Mouse (Mus musculus) liver, embryonic 11.5 days (tissue): ENCODE measurements at regions not wholly inside any gene's neighbourhood (a gene's known extent, or its start where the extent isn't known, plus 50 kb on each side); places are given as distances from the start of the nearest gene placed in this dataset.

ENCODE experiments used
- ATAC-seq: fragments of 200-750 bp; cut with Nextera tagmentation; replicated peaks from 2 replicates; pipeline ENCODE4 v1.8.0; 2017; ENCODE audit warnings: moderate number of reproducible peaks, mild to moderate bottlenecking, moderate TSS enrichment, moderate library complexity; ENCODE audit not compliant: low FRiP score
- DNase-seq: peaks from one replicate; pipeline ENCODE4 v3.0.0-alpha.2; 2017; ENCODE audit warnings: low spot score
- H3K27ac ChIP-seq: fragments of 300-500 bp; sonication (generic); 2 replicates; pipeline ENCODE4 v1.5.1; 2014; ENCODE audit warnings: mild to moderate bottlenecking, low read depth, low read length, control low read depth
- H3K27me3 ChIP-seq: fragments of 300-500 bp; sonication (generic); replicated peaks from 2 replicates; pipeline ENCODE4 v1.6.1; 2014; ENCODE audit warnings: low read length, mixed read lengths; ENCODE audit not compliant: control insufficient read depth, insufficient read depth
- H3K36me3 ChIP-seq: fragments of 300-500 bp; sonication (generic); 2 replicates; pipeline ENCODE4 v1.6.1; 2014; ENCODE audit warnings: mild to moderate bottlenecking, low read length, moderate library complexity, mixed read lengths; ENCODE audit not compliant: control insufficient read depth, insufficient read depth
- H3K4me1 ChIP-seq: fragments of 300-500 bp; sonication (generic); replicated peaks from 2 replicates; pipeline ENCODE4 v1.6.1; 2014; ENCODE audit warnings: low read length, mixed read lengths; ENCODE audit not compliant: control insufficient read depth, insufficient read depth
- H3K4me2 ChIP-seq: fragments of 300-500 bp; sonication (generic); 2 replicates; pipeline ENCODE4 v1.6.1; 2014; ENCODE audit warnings: mild to moderate bottlenecking, control low read depth, moderate library complexity
- H3K4me3 ChIP-seq: fragments of 300-500 bp; sonication (generic); 2 replicates; pipeline ENCODE4 v1.5.1; 2014; ENCODE audit warnings: low read depth, low read length, control low read depth
- H3K9ac ChIP-seq: fragments of 300-500 bp; sonication (generic); 2 replicates; pipeline ENCODE4 v1.6.1; 2014; ENCODE audit warnings: low read depth, low read length, control low read depth
- H3K9me3 ChIP-seq: fragments of 300-500 bp; sonication (generic); 2 replicates; pipeline ENCODE4 v1.6.1; 2016; ENCODE audit warnings: low read length, inconsistent platforms, mixed read lengths; ENCODE audit not compliant: control insufficient read depth
- WGBS: fragments of 180-500 bp; shearing (Covaris S2); extraction: QIAGEN DNeasy Blood & Tissue Kit; methylation state at CpG from one replicate; pipeline ENCODE4 v1.1.7; 2014; 5-methylcytosine and 5-hydroxymethylcytosine counted together

DNA sequence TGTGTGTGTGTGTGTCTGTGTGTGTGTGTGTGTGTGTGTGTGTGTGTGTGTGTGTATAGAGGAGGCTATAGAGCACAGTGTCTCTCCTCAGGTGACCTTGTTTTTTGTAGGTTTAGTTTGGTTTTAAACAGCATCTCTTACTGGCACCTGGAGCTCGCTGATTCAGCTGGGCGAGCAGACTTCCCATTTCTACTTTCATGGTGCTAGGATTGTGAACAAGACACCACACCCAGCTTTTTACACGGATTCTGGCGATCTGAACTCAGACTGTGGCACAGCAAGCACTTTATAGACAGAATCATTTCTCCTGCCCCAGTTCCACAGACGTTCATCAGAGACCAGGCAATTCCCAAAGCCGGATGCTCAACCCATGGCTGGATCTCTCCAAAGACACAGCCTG is 177.0 kb downstream of the Irs2 start:
- no peaks in the 10 kb centered on the region for H3K27me3 ChIP-seq
- ATAC-seq (no peak), DNase-seq (no peak)
- H3K4me2 ChIP-seq, result no peak overlapping the region
- no peak overlapping the region for H3K4me3 ChIP-seq
- no peaks in the 10 kb centered on the region for H3K36me3 ChIP-seq
- no peak overlapping the region for H3K27ac ChIP-seq
- 77% methylated on average over 6 of the region's 6 CpGs for WGBS
- no peak overlapping the region for H3K9ac ChIP-seq
- H3K9me3 ChIP-seq, result no peaks in the 10 kb centered on the region
- H3K4me1 ChIP-seq, result no peaks in the 10 kb centered on the region; the same call in 1 of the 2 replicates

DNA sequence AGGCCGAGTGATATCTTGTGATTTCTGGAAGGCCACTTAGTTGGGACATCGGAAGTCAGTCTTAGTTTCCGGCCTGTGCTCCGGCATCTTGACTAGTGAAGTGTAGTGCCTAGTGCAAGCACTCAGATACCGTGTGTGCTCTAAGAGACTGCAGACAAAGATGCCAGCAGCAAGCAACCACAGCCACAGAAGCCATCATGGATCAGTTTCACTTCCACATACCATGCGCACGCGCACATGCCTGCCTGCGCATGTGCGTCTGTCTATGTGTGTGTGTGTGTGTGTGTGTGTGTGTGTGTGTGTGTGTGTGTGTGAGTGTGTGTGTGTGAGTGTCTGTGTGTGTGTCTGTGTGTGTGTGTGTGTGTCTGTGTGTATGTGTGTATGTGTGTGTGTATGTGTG is 177.4 kb downstream of the Irs2 start:
- Histone ChIP-seq H3K27ac (no peak overlapping the region), H3K9ac (no peak overlapping the region), H3K4me1 (no peaks in the 10 kb centered on the region; the same call in 1 of the 2 replicates), H3K4me3 (no peak overlapping the region), H3K36me3 (no peaks in the 10 kb centered on the region), H3K4me2 (no peak overlapping the region), H3K9me3 (no peaks in the 10 kb centered on the region), H3K27me3 (no peaks in the 10 kb centered on the region)
- no peak for DNase-seq
- WGBS, result 95% methylated on average over 10 of the region's 10 CpGs
- no peak for ATAC-seq

DNA sequence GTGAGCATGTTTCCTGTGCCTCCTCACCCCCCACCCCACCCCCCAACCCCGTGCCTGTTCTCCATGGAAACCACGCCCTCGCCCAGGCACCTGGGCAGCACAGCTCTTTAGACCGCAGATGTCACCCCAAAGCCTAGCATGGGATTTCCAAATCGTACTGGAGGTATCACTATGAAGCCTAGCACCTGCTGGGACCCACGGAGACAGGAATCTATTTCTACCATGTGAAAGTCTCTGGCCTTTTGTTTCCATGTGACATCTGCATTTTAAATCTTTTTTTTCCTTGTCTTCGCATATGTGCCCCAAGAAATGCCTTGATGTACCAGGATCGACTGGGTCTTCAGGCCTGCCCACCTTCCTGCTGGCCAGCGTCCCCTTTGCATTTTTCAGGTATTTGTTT is 179.7 kb downstream of the Irs2 start:
- 25% methylated on average over 9 of the region's 9 CpGs for WGBS

DNA sequence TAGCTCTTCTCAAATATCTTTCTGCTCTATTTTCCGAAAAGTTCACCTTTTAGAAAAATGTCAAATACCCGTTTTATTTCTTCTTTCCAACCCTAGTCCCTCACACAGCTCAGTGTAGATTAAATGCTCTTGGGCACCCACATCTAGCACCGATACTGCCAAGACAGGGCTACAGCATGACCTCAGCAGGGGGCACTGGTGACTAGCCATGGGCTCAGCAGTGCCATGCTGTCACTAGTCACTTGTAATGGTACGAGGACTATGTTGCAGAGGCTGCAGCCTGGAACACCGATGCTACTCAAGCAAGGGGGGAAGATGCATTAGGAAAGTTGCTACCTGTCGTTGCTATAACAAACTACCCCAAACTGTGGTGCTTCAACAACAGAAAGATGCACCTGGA is 180.7 kb downstream of the Irs2 start:
- DNase-seq (no peak), ATAC-seq (no peak)
- Histone ChIP-seq H3K27me3 (no peaks in the 10 kb centered on the region), H3K4me3 (no peak overlapping the region), H3K27ac (no peak overlapping the region), H3K36me3 (no peaks in the 10 kb centered on the region), H3K9me3 (no peaks in the 10 kb centered on the region), H3K9ac (no peak overlapping the region), H3K4me2 (no peak overlapping the region), H3K4me1 (no peaks in the 10 kb centered on the region)
- 74% methylated on average over 6 of the region's 6 CpGs for WGBS

More for the DNA sequence above, 179.7 kb downstream of the Irs2 start:
- no peak overlapping the region for H3K9ac ChIP-seq
- DNase-seq, result no peak
- H3K4me2 ChIP-seq, result no peak overlapping the region
- H3K36me3 ChIP-seq, result no peaks in the 10 kb centered on the region
- no peak overlapping the region for H3K4me3 ChIP-seq
- no peaks in the 10 kb centered on the region for H3K27me3 ChIP-seq
- no peak overlapping the region for H3K27ac ChIP-seq
- H3K9me3 ChIP-seq, result no peaks in the 10 kb centered on the region
- ATAC-seq, result no peak
- no peaks in the 10 kb centered on the region for H3K4me1 ChIP-seq

DNA sequence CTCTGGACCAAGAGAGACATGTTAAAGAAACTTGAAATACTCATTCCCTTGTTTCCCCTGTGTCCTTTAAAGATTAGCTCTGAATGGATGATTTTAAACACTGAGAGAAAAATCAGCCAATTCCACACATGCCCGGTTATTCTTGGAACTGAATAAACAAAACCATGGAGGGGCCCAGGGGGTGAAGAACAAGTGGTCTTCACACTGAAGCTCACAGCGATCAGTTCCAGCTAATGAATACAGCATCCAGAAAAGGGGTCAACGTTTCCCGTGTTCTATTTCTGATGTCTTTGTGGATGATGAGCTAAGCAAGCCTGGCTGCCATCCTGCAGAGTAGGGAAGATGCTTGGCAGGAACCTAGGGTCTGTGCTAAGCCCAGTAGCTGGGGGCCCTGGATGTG is 182.3 kb downstream of the Irs2 start:
- Histone ChIP-seq H3K4me2 (no peak overlapping the region), H3K9me3 (no peaks in the 10 kb centered on the region), H3K9ac (no peak overlapping the region), H3K4me1 (no peaks in the 10 kb centered on the region), H3K36me3 (no peaks in the 10 kb centered on the region), H3K27ac (no peak overlapping the region), H3K27me3 (no peaks in the 10 kb centered on the region), H3K4me3 (no peak overlapping the region)
- 75% methylated on average over 4 of the region's 4 CpGs for WGBS
- no peak for ATAC-seq
- no peak for DNase-seq

DNA sequence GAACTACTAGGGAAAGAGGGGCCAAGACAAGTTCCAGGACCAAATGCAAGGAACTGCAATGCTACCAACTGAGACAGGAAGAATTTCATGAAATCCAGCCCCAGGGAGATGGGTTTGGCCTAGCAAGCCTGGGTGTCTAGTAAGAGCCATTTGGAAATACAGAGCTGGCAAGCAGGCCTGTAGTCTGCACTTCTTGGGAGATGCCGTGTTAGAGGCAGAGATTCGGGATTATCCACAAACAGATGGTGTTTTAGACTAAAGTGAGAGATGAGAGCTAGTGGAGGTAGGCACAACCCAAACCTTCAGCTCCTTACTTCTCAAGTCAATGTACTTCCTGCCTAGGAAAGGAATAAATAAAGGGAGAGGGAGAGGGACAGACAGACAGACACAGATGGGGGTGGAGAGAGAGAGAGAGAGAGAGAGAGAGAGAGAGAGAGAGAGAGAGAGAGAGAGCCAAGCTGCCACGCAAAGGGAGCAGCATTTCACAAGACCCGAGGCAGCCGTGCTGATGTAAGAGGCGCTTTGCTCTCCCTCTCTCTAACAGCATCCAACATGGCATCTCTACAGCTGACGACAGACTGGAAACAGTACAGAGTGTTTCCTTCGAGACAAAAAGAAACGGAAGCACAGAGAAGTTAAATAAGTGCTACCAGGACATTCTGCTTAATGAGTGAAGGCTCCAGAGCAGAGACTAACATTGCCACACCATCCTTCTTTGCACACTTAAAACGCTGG is 182.9 kb downstream of the Irs2 start:
- Histone ChIP-seq H3K4me1 (no peaks in the 10 kb centered on the region), H3K27me3 (no peaks in the 10 kb centered on the region), H3K36me3 (no peaks in the 10 kb centered on the region), H3K9ac (no peak overlapping the region), H3K4me3 (no peak overlapping the region), H3K27ac (no peak overlapping the region), H3K4me2 (no peak overlapping the region), H3K9me3 (no peaks in the 10 kb centered on the region)
- no peak for DNase-seq
- 73% methylated on average over 10 of the region's 10 CpGs for WGBS
- no peak for ATAC-seq

DNA sequence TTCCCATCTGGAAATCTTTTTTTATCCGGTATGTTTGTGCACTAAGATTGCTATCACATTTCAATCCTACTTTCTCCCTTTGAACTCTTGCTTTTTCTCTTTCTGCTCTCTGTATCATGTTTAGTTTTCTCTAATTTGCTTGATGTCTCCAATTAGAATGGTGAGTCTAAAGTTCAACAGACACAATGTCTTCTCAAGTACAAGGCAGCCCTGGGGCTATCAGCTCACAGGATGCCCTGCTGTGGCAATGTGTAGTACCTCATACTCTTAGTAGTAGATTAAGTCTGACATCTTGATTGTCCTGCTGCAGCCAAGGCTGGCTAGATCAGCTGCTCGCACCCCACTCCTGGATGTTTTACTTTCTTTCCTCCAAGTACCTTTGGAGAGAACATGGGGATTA is 186.4 kb downstream of the Irs2 start:
- WGBS, result 75% methylated on average over 2 of the region's 2 CpGs
- H3K4me2 ChIP-seq, result no peak overlapping the region
- ATAC-seq, result no peak
- H3K9ac ChIP-seq, result no peak overlapping the region
- no peak overlapping the region for H3K4me3 ChIP-seq
- DNase-seq, result no peak
- no peaks in the 10 kb centered on the region for H3K27me3 ChIP-seq
- H3K36me3 ChIP-seq, result no peaks in the 10 kb centered on the region
- H3K9me3 ChIP-seq, result no peaks in the 10 kb centered on the region
- no peaks in the 10 kb centered on the region for H3K4me1 ChIP-seq
- H3K27ac ChIP-seq, result no peak overlapping the region

DNA sequence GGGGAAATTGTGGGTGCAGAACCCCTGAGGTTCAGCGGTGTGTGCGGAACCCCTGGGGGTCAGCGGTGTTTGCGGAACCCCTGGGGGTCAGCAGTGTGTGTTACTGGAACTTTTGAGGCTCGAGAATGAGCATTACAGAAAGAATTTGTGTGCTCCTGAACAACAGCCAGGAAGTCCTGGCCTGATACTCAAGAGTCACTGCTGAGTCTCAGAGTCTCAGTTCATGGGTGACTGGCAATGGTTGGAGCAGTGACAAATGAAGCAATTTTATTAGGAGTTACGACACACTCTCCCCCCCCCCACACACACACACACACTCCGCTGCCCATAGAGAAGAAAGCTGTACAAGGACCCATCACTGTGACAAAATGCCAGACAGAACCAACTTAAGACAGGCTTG is 193.8 kb downstream of the Irs2 start:
- Histone ChIP-seq H3K27ac (no peak overlapping the region), H3K27me3 (no peaks in the 10 kb centered on the region; the same call in 1 of the 2 replicates), H3K4me3 (no peak overlapping the region), H3K9ac (no peak overlapping the region), H3K4me1 (no peaks in the 10 kb centered on the region), H3K4me2 (no peak overlapping the region), H3K36me3 (no peaks in the 10 kb centered on the region), H3K9me3 (no peaks in the 10 kb centered on the region)
- WGBS, result 78% methylated on average over 7 of the region's 7 CpGs
- ATAC-seq (no peak), DNase-seq (no peak)

DNA sequence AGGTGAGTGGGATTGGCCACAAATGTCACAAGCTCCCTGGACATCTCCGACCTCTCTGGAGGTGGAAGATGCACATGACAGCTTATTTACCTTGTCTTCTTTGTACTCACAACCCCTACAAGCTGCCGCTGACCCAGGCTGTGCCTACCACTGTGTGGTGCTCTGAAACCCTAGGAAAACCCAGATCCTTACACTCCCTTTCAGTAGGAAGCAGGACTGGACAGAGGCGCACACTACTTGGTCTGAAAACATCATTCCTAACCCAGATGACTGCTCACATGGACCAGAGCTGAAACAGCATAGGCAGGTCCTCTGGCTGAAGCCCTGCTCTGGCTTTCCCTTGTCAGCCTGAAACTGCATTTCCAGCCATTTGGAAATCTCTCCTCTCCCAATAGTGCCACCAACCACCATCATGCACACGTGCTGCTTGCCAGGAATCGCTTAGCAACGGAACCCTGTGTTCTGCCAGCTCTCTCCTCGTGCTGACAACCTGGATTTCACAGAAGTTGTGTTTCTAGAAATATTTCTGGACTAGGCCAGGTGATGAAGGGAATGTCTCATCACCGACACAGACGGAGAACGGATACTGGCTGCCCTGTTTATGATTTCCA is 196.1 kb downstream of the Irs2 start:
- Histone ChIP-seq H3K27me3 (no peaks in the 10 kb centered on the region; the same call in 1 of the 2 replicates), H3K9ac (no peak overlapping the region), H3K4me3 (no peak overlapping the region), H3K4me1 (no peaks in the 10 kb centered on the region), H3K9me3 (no peaks in the 10 kb centered on the region), H3K27ac (no peak overlapping the region), H3K36me3 (no peaks in the 10 kb centered on the region), H3K4me2 (no peak overlapping the region)
- DNase-seq (no peak), ATAC-seq (no peak)
- 77% methylated on average over 10 of the region's 10 CpGs for WGBS
